Mouse (Mus musculus) spleen, postnatal 14 days (tissue): ENCODE measurements at regions not wholly inside any gene's neighbourhood (a gene's known extent, or its start where the extent isn't known, plus 50 kb on each side); places are given as distances from the start of the nearest gene placed in this dataset.

Experiments
- DNase-seq, 2 experiments: peaks; one replicate each; pipeline ENCODE4 v3.0.0; 2021 to 2022; ENCODE audit warnings: low spot score in 2 of 2

GRCm38 (mm10) chr7:111242646-111243045 lies 159.8 kb upstream of the Eif4g2 start:
- DNase-seq, result no peak

- DNase-seq, result no peak
Observed at GRCm38 (mm10) chr7:111241538-111241937, 158.7 kb upstream of the Eif4g2 start.

GRCm38 (mm10) chr7:111240234-111240826 lies 157.5 kb upstream of the Eif4g2 start:
- no peak for DNase-seq

GRCm38 (mm10) chr7:111237819-111238218 lies 155.0 kb upstream of the Eif4g2 start:
- no peak for DNase-seq

- no peak for DNase-seq
Observed at GRCm38 (mm10) chr7:111230630-111231029, 147.8 kb upstream of the Eif4g2 start.

- DNase-seq, result no peak
Observed at GRCm38 (mm10) chr7:111227082-111227481, 144.3 kb upstream of the Eif4g2 start.

GRCm38 (mm10) chr7:111226026-111226656 lies 143.3 kb upstream of the Eif4g2 start:
- DNase-seq, result no peak

- no peak for DNase-seq
Observed at GRCm38 (mm10) chr7:111215586-111215985, 132.8 kb upstream of the Eif4g2 start.

GRCm38 (mm10) chr7:111214226-111214906 lies 131.5 kb upstream of the Eif4g2 start:
- no peak for DNase-seq

GRCm38 (mm10) chr7:111212188-111212587 lies 129.4 kb upstream of the Eif4g2 start:
- DNase-seq, result no peak

GRCm38 (mm10) chr7:111211641-111212040 lies 128.8 kb upstream of the Eif4g2 start:
- DNase-seq, result no peak

GRCm38 (mm10) chr7:111210282-111210681 lies 127.5 kb upstream of the Eif4g2 start:
- DNase-seq, result no peak

GRCm38 (mm10) chr7:111205876-111206275 lies 123.0 kb upstream of the Eif4g2 start:
- DNase-seq, result no peak

- DNase-seq, result no peak
Observed at GRCm38 (mm10) chr7:111198608-111199355, 116.0 kb upstream of the Eif4g2 start.

- no peak for DNase-seq
Observed at GRCm38 (mm10) chr7:111191674-111192073, 108.8 kb upstream of the Eif4g2 start.

GRCm38 (mm10) chr7:111191216-111191615 lies 108.4 kb upstream of the Eif4g2 start:
- no peak for DNase-seq

- no peak for DNase-seq
Observed at GRCm38 (mm10) chr7:111189731-111190130, 106.9 kb upstream of the Eif4g2 start.

GRCm38 (mm10) chr7:111185954-111186353 lies 103.1 kb upstream of the Eif4g2 start:
- no peak for DNase-seq

GRCm38 (mm10) chr7:111183512-111183911 lies 100.7 kb upstream of the Eif4g2 start:
- no peak for DNase-seq

GRCm38 (mm10) chr7:111182319-111182718 lies 99.5 kb upstream of the Eif4g2 start:
- peak in 1 of 2 experiments; percentile 25 for DNase-seq

GRCm38 (mm10) chr7:111179401-111180271 lies 96.8 kb upstream of the Eif4g2 start:
- DNase-seq, result peak in 1 of 2 experiments; percentile 11
